Mouse (Mus musculus) bone marrow, adult 2 months (tissue): ENCODE results near the gene Chrng. TPM values are rescaled to one million over a fixed set of nuclear protein-coding genes. Genes with fewer than 3 reads are reported as not detected.

Experiments
- H3K27ac ChIP-seq: fragments of 200-500 bp; 2 replicates; pipeline ENCODE4 v1.5.1; 2012; ENCODE audit warnings: low read depth, mild to moderate bottlenecking, control low read depth, inconsistent platforms, low read length; ENCODE audit not compliant: control insufficient read depth, poor library complexity, insufficient read depth
- H3K4me1 ChIP-seq: fragments of 200-500 bp; 2 replicates; pipeline ENCODE4 v1.6.1; 2011; ENCODE audit warnings: low read length; ENCODE audit not compliant: control insufficient read depth, insufficient read depth
- H3K4me3 ChIP-seq: fragments of 200-500 bp; replicated peaks from 2 replicates; pipeline ENCODE3; 2011; ENCODE audit warnings: mild to moderate bottlenecking, low read depth, low read length, control low read depth; ENCODE audit not compliant: control insufficient read depth
- CTCF ChIP-seq: fragments of 200-500 bp; IDR thresholded peaks from 2 replicates; pipeline ENCODE4 v1.5.1; 2011; ENCODE audit warnings: low read length, control low read depth; ENCODE audit not compliant: control insufficient read depth, insufficient read depth
- POLR2A ChIP-seq: fragments of 200-500 bp; IDR thresholded peaks from 2 replicates; pipeline ENCODE4 v1.6.1; 2011; ENCODE audit warnings: low read depth, mild to moderate bottlenecking, control low read depth, low read length, borderline replicate concordance; ENCODE audit not compliant: control insufficient read depth
- WGBS: fragments of 180-500 bp; shearing (Covaris S2); methylation state at CpG from one replicate; pipeline ENCODE4 v1.1.7; 2018; 5-methylcytosine and 5-hydroxymethylcytosine counted together
- polyA plus RNA-seq: library from polyadenylated mRNA; stranded (reverse); fragments of >200 nt; gene quantifications from 2 replicates; pipeline ENCODE4 v1.2.4, GENCODE M21; 2011; ENCODE audit warnings: low replicate concordance; ENCODE audit not compliant: missing spikeins, insufficient read depth, insufficient read length

Chrng gene
- polyA plus RNA-seq, 1 experiment = not detected

- no peaks in the 10 kb centered on the region for H3K4me1 ChIP-seq
- no peak overlapping the region for H3K4me3 ChIP-seq
- H3K27ac ChIP-seq = no peak overlapping the region
- 22% methylated on average over 17 of the region's 17 CpGs for WGBS
- TF ChIP-seq CTCF = no peak; the same call in 1 of the 2 replicates
- no peak for TF ChIP-seq POLR2A
These were observed 1.9 kb downstream of the Chrng start for GRCm38 (mm10) chr1:87206339-87206738.

GRCm38 (mm10) chr1:87211431-87211830 is 7.0 kb downstream of the Chrng start:
- Histone ChIP-seq H3K4me3 (no peak overlapping the region), H3K27ac (no peak overlapping the region), H3K4me1 (peaks cover 1% of the 10 kb centered on the region; the same call in 1 of the 2 replicates)
- no peak for TF ChIP-seq POLR2A
- no peak for TF ChIP-seq CTCF
- 80% methylated on average over 4 of the region's 4 CpGs for WGBS

GRCm38 (mm10) chr1:87213735-87214704 is 9.6 kb downstream of the Chrng start, which contains the start of gene Eif4e2:
Eif4e2 (plus strand) TSS chr1:87213914.
- under 1% methylated on average over 99 of the region's 99 CpGs for WGBS
- H3K4me1 ChIP-seq = peaks cover 1% of the 10 kb centered on the region; the same call in 1 of the 2 replicates
- peak within 1 kb of the TSS; percentile 93 for H3K4me3 ChIP-seq
- TF ChIP-seq POLR2A (peak; percentile 91; the same call in 1 of the 2 replicates), CTCF (no peak)
- peak within 1 kb of the TSS; percentile 96 for H3K27ac ChIP-seq

GRCm38 (mm10) chr1:87214748-87215147 is 10.3 kb downstream of the Chrng start:
- 3% methylated on average over 4 of the region's 4 CpGs for WGBS
- H3K4me1 ChIP-seq = peaks cover 1% of the 10 kb centered on the region; the same call in 1 of the 2 replicates
- TF ChIP-seq POLR2A (no peak), CTCF (no peak)
- H3K4me3 ChIP-seq = peak overlapping the region; percentile 93
- no peak overlapping the region; the same call in 1 of the 2 replicates for H3K27ac ChIP-seq

- 41% methylated on average over 3 of the region's 3 CpGs for WGBS
- TF ChIP-seq POLR2A (no peak), CTCF (peak; percentile 30; the same call in 1 of the 2 replicates)
- H3K27ac ChIP-seq = no peak overlapping the region
- peaks cover 1% of the 10 kb centered on the region; the same call in 1 of the 2 replicates for H3K4me1 ChIP-seq
- no peak overlapping the region for H3K4me3 ChIP-seq
These were observed 13.5 kb downstream of the Chrng start for GRCm38 (mm10) chr1:87217938-87218337.

GRCm38 (mm10) chr1:87225739-87226138 is 21.3 kb downstream of the Chrng start:
- WGBS = 91% methylated on average over 8 of the region's 8 CpGs
- no peak overlapping the region for H3K4me3 ChIP-seq
- H3K27ac ChIP-seq = no peak overlapping the region
- H3K4me1 ChIP-seq = no peaks in the 10 kb centered on the region
- no peak for TF ChIP-seq POLR2A
- no peak for TF ChIP-seq CTCF

- Histone ChIP-seq H3K27ac (no peak overlapping the region), H3K4me3 (no peak overlapping the region), H3K4me1 (no peaks in the 10 kb centered on the region)
- TF ChIP-seq POLR2A (no peak), CTCF (no peak)
- 97% methylated on average over 1 of the region's 1 CpGs for WGBS
These were observed 22.1 kb downstream of the Chrng start for GRCm38 (mm10) chr1:87226409-87227159.

GRCm38 (mm10) chr1:87227160-87227550 is 22.7 kb downstream of the Chrng start:
- H3K4me3 ChIP-seq = no peak overlapping the region
- no peak for TF ChIP-seq CTCF
- no peak for TF ChIP-seq POLR2A
- no peak overlapping the region for H3K27ac ChIP-seq
- WGBS = 94% methylated on average over 3 of the region's 3 CpGs
- no peaks in the 10 kb centered on the region for H3K4me1 ChIP-seq
